Mouse (Mus musculus) adrenal gland, postnatal 25 days (tissue): Measurements from ENCODE around the gene Col15a1. TPM values are rescaled to one million over a fixed set of nuclear protein-coding genes. Genes with fewer than 3 reads are reported as not detected.

ENCODE experiments used
- DNase-seq: peaks from one replicate; pipeline ENCODE4 v3.0.0; 2021; ENCODE audit warnings: mixed read lengths
- total RNA-seq: library from RNA; stranded (reverse); gene quantifications from 2 replicates; pipeline ENCODE4 v1.2.3, GENCODE M21; 2021

Gene Col15a1
- total RNA-seq, 1 experiment from 2014 or later, result 36.1 TPM

DNA sequence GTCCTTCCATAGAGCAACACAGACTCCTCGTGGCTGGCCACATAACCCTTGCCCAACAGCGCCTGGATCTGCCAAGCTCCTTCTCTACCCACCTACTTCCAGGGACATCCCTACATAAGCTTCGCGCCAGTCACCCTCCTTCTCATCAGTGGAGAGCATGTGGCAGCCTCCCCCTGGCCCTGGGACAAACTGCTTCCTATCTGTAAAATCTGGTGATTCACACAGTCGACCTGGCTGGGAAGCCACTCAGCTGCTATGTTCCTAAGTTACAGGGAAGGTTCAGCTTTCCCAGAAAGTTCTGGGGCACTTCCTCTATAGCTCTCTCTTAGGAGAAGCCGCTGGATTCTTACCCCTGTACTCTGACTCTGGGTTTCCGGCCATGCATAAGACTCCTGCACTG lies 22.5 kb downstream of the Col15a1 start:
- DNase-seq, result no peak

DNA sequence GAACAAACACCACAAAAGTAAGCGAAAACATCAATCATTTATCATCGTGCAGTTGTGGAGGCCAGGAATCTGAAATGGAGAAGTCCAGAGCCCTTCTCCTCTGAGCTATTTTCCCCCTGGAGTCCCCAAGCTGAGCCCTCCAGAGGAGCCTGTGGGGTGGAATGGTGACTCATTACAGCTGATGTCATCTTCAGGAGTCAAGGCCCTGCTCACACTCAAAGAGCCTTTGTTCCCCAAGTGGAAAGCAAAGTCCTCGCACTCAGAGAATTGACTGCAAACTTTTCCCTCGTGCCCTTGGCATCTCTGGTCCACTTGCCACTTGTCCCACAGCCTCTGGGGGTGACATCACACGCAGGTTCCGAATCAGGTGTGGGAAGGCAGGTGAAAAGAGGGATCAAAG lies 23.4 kb downstream of the Col15a1 start:
- no peak for DNase-seq

DNA sequence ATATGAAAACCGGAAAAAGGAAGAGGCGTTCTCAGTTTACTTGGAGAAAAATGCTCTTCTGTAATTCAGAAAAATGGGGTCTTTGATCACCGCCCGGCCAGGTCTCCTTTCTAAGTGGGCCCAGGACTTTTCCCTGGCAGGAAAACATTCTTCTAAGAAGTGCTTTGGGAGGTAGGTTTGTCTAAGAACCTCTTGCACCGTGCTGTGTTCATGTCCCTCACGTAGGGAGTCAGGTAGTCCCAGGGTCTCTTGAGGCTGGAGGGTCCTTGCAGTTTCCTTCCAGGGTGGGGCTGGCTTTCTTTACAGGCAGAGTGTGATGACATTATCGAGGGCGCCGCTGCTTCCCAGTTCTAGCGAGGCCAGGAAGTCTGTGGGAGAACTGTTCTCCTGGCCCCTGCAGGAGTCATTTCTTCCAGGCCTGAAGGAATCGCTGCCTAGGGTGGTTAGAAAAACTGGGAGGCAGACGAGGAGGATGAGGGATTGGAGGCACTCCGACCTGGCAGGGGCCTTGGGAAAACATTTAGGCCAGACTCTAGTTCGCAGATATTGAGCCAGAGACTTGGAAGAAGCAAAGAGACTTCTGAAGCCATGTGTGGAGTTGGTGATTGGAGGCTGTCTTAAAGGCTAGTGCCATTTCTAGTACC lies 25.4 kb downstream of the Col15a1 start:
- no peak for DNase-seq

DNA sequence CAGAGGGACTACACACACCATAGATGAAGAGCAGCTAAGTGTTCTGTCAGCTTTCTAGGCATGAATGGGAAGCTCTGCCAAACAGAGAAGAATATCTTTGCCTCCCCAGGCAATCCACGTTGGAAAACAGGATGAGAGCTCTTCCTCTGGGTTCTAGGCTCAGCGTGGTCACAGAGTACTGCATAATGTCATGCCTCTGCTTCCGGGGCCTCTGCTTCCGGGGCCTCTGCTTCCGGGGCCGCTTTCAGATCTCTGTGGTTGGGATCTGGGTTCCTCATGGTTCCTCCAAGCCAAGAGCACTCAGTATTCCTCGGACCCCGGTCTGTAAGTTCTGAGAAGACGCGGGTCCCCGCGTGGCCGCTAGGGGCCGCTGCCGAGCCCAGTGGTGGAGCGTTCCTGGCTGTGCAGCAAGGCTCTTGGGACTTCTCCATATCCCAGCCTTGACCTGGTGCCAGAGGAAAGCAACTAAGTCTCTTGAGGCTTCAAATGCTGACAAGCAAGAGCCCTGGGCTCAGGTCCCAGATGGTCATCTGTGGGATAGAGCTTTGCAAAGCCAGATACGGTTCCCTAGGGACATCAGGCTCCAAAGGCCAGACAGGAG lies 26.8 kb downstream of the Col15a1 start:
- DNase-seq, result peak; percentile 89

DNA sequence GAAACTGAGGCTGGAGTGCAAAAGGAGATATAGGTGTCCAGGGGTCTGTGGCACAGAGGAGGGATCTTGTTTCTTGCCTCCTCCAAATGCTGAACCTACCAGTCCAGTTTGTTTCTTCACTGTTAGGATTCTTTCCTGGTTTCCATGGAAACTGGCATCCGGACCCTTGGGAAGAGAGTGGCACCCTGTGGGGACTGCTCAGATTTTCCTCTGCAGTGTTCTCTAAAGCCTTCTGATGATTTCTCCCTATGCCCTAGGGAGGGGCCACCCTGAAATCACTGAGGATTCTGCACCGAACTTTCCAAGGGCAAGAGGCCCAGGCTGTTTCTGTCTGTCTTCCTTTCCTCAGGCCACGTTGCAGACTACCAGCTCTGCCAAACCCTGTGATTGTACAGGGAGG lies 27.4 kb downstream of the Col15a1 start:
- DNase-seq, result no peak

DNA sequence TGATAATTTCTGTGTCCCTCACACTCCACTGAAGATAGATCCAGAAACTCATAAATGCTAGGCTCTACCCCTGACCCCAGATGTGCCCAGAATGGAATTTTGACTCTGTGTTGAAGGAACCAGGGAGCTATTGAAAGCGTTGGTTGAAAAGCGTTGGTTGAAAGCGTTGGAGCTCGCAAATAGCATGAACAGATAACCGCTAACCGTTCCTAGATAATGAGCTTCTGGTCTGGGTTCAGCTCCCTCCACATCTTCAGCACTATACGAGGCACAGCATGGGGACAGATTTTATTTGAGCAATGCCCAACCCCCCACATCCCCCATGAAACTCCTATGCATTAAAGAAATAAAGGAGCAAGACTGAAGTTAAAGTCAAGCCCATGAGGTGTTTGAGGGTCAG lies 28.1 kb downstream of the Col15a1 start:
- DNase-seq, result no peak

DNA sequence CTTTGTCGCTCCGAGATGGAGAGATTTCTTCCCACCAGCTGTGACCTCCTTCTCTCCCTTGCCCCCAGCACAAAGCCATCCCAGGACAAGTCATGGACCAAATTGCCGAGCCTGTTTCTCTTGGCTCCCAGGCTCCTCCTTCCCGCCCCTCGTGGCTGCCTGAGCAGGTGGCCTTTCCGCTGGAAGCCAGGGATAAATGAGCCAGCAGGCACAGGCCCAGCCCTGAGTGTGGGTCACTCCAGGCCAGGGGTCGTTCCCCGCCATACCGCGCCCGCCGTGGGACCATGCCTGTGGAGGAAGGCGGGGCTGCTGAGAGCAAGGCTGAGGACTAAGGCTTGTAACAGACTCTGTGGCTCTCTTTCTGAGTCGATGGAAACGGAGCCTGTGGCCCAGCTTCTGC lies 29.3 kb downstream of the Col15a1 start:
- DNase-seq, result no peak

DNA sequence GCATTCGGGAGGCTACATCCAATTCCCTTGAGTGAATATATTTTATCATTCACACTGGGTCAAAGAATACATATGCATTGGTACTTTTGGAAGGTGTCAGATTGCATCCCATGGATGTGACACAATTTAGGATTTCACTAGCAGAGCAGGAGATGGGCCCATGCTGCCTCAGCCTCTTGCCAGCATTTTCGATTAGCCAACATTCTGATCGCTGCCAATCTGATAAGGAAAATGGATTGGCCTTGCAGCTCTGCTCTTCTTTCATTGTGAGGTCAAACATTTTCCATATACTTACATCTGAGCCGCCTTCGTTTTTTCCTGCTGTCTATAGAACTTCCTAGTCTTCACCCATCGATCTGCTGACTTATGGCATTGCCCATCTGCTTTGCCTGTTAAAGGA lies 31.2 kb downstream of the Col15a1 start:
- DNase-seq, result no peak

DNA sequence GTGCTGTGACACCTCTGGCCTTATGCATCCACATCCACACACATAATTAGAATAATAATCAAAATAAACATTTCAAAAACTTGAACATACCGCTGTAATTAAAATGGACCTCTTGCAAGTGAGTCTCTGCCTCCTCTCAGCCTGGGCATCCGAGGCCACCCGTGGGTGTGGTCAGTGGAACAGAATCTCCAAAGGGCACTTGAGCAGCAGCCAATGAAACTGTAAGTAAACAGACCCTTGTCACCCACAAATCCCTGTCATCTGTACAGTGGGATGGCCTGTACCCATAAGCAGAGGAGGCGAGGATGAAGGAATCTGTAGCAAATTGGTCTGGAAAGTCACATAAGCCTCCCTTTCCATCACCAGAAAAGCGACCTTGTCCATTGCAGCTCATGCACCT lies 32.9 kb downstream of the Col15a1 start:
- DNase-seq, result no peak

DNA sequence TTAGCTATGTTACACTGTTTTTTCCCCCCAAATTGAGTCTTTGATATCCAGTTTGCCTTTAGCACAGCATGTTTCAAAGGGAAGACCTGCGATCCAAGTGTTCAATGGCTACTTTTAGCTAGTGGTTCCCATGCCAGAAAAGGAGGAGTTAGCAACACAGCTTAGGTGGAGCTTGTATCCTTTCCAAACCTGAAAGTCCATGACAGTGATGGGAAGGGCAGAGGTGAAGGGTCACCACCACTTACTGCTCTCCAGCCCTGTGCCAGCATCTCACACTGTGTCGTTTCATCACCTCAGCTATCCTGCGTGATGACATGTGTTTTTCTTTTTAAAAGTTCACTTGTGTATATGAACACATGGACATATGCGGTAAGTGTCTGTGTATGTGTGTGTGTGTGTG lies 34.2 kb downstream of the Col15a1 start:
- no peak for DNase-seq

DNA sequence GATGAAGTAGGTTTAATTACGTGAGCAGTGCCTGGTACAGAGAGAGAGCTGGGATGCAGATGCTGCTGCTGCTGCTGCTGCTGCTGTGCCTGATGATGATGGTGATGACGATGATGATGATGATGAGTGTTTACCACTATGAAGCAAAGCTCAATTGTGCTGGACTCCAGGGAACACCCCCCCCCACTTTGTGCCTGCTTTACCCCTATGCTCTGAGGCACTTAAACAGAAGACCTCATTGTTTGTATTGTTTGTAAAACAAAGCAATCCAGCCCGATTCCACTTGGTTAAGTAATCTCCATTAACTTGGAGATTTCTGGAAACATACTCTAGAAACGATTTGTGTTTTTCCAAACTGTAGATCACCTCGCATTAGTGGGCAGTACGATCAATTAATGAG lies 36.7 kb downstream of the Col15a1 start:
- no peak for DNase-seq

DNA sequence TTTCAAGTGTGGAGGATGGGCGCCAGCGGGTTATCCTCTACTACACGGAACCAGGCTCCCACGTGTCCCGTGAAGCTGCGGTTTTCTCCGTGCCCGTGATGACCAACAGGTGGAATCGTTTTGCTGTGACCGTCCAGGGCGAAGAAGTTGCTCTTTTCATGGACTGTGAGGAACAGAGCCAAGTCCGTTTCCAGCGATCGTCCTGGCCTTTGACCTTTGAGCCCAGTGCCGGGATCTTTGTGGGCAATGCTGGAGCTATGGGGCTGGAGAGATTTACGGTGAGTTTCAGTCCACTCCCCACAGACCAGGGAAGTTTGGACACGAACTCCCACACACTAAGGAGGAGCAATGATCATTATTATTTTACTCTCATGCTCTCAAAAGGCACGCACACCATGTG lies 37.7 kb downstream of the Col15a1 start:
- DNase-seq, result no peak

DNA sequence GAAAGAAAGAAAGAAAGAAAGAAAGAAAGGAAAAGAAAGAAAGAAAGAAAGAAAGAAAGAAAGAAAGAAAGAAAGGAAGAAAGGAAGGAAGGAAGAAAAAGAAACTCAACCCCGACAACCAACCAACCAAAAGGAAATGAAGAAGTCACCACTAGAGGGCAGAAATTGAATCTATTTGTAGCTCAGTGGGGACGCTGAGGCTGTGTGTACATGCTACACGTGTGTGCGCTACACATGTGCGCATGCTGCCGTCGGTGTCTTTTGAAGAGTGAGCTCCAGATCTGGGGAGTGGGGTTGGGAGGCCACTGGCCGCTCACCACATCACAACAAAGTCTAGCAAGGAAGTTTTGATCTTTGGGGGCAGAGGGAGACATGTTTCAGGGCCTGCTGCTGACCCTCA lies 38.9 kb downstream of the Col15a1 start:
- no peak for DNase-seq

DNA sequence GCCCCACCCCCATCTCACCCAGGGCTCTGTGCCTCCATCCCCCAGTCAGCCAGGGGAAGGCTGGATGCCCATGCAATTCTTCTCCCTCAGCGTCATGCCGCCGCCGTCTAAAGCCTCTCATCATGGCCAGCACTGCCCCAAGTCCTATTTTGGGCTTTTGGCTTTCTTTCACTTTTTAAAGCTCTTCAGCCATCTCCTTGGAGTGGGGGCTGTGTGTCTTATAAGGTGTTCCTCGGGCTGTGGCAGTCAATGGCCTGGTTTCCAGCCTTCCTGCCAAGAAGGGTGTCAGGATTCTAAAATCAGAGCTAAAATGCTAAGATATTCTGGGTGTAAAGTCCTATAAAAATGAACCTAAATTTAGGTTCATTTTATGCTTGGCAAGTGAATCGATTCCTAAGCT lies 39.6 kb downstream of the Col15a1 start:
- DNase-seq, result no peak

DNA sequence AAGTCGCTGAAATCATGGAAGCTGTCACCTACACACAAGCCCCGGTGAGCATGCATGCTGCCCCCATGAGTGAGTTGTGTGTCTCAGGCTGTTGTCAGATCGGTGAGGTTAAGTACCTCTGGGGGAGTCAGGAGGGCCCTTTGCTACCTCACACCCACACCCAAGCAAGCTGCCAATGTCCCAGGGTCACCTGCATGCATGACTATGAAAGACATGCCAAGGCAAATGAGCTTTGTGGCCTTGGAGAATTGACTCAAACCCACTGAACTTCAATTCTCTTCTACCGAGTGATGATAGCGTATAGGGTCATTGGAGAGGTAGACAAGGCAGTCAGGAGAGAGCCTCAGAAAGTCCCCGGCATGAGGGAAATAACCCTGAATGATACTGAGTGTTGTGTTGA lies 41.2 kb downstream of the Col15a1 start:
- no peak for DNase-seq

DNA sequence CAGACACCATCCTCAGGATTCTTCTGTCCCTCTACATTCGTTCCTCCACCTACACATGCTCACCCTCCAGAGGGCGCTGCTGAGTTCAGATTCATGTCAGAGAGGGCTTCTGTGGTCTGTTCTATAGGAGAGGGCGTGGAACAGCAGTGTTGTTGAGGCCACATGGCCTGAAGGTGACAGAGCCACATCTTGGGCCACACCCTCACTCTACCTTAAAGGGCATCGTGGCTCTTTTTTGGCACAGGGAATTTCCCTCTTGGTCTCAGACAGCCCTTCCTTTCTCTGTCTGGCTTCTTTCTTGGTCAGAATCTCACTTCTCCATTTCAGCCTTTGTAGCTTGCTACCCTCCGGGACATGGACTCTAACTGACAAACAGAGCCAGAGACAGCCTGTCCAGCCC lies 43.1 kb downstream of the Col15a1 start:
- DNase-seq, result peak; percentile 84

DNA sequence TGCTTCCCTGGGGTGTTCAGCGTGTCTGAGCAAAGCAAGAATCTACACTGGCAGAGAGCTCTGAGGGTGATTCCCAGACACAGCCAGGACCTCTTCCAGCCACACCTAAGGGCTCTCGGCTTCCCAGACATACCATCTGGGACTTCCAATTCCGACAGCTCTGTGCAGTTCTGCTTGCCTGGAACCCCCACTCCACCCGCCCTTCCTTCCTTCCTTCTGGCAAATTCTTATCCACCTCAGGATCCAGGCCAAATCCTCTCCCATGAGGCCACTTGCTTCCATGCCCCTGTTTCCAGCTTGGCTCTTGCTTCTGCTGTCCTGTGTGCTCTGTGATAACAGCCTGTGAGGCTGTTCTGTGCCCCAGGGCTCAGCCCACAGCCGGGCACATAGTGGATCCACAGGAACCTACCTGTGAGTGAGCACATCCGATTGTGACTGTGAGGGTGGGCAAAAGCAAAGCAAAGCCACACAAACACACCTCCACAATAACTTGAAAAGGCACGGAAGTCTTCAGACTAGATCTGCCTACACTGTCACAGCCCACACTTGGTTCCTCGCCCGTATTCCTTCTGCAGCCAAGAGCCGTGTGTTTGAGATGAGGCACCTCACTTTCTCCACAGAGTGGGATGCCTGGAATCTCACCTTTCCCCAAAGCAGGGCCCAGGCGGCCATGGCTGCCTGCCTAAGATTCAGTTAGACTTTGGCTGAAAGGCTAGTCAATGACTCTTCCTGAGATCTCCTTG lies 43.9 kb downstream of the Col15a1 start:
- peak; percentile 28 for DNase-seq

DNA sequence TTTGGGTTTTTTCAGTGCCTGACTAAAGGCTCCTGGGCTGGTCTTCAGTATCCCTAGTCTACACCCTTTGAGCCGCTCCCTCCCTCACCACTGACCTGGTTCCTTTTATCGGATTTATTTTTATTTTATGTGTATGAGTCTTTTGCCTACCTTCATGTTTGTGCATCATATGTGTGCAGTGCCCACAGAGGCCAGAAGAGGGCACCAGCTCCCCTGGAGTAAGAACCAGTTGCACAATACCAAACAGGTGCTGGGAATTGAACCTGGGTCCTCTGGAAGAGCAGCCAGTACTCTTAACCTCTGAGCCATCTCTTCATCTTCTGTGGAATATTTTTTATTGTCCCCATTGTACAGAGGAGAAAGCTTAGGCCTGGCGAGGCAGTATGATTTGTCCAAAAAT lies 44.7 kb downstream of the Col15a1 start:
- no peak for DNase-seq

DNA sequence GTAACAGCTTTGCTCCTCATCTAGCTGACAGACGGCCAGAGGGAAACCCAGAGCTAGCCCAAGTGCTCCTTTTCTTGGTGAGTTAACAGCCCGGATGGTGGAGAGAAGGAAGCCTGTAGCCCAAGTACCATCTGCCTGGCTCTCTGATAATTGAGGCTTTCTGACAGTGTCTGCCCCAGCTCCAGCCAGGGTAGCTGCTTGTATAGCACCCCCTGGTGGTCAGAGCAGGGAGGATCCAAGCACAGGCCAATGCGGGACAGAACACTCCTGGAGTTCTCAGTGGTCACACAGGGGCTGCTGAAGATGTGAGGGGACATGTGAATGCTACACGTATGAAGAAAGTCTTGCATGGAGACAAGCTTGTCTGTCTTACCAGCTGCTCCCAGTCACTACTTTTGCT lies 47.7 kb downstream of the Col15a1 start:
- peak; percentile 81 for DNase-seq

DNA sequence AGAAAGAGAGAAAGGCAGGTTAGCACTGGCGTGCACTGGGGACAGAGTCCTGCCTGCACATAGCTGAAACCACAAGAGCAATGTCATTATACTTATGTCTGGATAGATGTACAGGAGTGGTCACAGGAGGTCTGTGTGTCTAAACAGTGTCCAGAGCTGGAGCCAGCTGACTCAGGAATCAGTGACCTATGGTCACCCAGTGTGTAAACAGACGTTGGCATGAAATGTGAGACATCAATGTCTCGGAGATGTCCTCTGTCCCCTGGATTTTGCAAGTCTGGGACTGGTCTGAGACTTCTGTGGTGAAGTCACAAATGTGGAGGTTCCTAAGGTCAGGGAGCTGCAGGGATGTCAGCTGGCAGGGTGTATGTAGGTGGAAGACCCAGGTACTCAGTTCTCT lies 50.2 kb downstream of the Col15a1 start:
- no peak for DNase-seq

DNA sequence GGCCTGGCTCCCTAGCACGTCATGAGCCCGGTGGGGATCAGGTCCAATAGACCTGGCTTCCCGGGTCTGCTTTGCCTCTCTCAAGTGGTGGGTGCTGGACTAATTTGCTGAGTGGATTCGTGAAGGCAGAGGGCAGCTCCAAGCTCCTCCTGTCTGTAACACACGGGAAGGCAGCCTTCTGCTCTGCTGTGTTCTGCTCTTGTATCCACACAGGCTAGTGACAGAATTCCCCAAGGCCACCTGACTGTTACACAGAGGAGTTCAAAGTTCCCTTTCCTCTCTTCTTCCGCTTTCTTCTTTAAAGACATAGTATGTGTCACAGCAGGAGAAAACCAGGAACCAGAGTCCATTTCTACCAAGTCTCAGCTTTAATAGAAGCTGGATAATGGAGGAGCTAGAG lies 53.1 kb downstream of the Col15a1 start:
- DNase-seq, result no peak

DNA sequence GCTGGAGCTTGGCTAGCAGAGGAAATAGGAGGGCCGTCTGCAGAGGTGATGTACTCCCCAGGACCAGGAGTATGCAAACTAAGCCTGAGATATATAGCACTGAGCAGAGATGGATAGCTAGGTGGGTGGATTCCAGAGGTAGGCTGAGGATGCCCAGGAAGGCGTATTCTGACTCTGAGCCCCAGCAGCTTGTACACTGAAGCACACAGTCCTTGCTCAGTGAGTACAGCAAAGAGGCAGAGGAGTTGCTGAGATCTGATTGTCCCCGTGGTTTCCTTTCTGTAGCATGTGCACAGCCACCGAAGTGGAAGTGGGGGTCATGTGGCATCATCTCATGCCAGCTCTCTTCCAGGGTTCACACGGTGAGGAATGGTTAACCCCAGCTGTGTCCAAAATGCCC lies 54.0 kb downstream of the Col15a1 start:
- no peak for DNase-seq

DNA sequence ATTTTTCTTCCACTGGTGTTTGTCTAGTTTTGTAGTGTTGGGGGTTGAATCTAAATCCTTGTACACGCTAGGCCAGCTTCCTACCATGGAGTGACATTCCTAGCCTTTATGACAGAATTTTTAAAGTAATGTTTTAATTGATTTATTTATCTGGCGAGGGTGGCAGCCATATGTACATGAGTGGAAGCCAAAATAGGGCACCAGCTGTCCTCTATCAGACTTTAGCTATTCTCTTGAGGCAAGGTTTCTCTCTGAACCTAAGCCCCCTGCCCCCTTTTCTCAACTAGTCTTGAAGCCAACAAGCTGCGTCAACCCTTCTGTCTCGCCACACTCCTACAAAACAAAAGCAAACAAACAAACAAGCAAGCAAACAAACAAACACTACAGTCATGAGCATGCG lies 57.6 kb downstream of the Col15a1 start:
- no peak for DNase-seq
